Mouse (Mus musculus) left cerebral cortex, postnatal 36 days (tissue): ENCODE data around the gene Gtf2f1. TPM values are rescaled to one million over a fixed set of nuclear protein-coding genes. Genes with fewer than 3 reads are reported as not detected.
"Not testable (repeated sequence)": the region's sequence is repeated elsewhere in the genome, so short reads cannot be mapped to it uniquely, and the experiment has no call there.

Experiments used
- DNase-seq, 2 experiments: peaks; one replicate each; pipeline ENCODE4 v3.0.0; 2021 to 2022; ENCODE audit warnings: low spot score in 2 of 2, mixed read lengths in 1 of 2
- intact Hi-C: fragments of 180-260 bp; cut with DNase I; formaldehyde crosslinking; loops from one replicate; pipeline ENCODE4 v1.15.1; 2025
- total RNA-seq, 2 experiments: library from RNA; stranded (reverse); gene quantifications; 2 replicates each; pipeline ENCODE4 v1.2.3; 2021

Gtf2f1 gene
- total RNA-seq: 10 to 100 TPM; 63.4 to 65.3 TPM

- intact Hi-C loops: loop anchor here (1.0 kb wide), 1 partner anchor 21 kb away; the partner anchor contains the start of gene Clpp
- DNase-seq: peak; percentile 94 to 95
Observed at GRCm38 (mm10) chr17:57011236-57012141, at the start of gene Gtf2f1, which contains the start of gene Gm17949. TSS of gene Gtf2f1 (minus strand) at chr17:57011288. TSS of gene Gm17949 (plus strand) at chr17:57011469.

GRCm38 (mm10) chr17:57060231-57060801 lies 49.2 kb upstream of the Gtf2f1 start:
- peak; percentile 96 to 98 for DNase-seq
- intact Hi-C loops: no loop called here

- intact Hi-C loops: no loop called here
Observed at GRCm38 (mm10) chr17:57059486-57059977, 48.4 kb upstream of the Gtf2f1 start, which contains the start of gene Slc25a23. TSS of gene Slc25a23 (minus strand) at chr17:57059863.

GRCm38 (mm10) chr17:57058891-57059485 lies 47.9 kb upstream of the Gtf2f1 start, which contains the start of gene Crb3:
TSS of gene Crb3 (plus strand) at chr17:57059105.
- DNase-seq: peak in 1 of 2 experiments; percentile 29
- intact Hi-C loops: no loop called here

More at GRCm38 (mm10) chr17:57059486-57059977, 48.4 kb upstream of the Gtf2f1 start, which contains the start of gene Slc25a23:
- DNase-seq: peak; percentile 76

GRCm38 (mm10) chr17:57056246-57056645 lies 45.2 kb upstream of the Gtf2f1 start:
- intact Hi-C loops: no loop called here
- DNase-seq: no peak

- intact Hi-C loops, DNase-seq: not testable (repeated sequence)
Observed at GRCm38 (mm10) chr17:57051679-57052078, 40.6 kb upstream of the Gtf2f1 start.

- intact Hi-C loops: no loop called here
- DNase-seq: no peak
Observed at GRCm38 (mm10) chr17:57048816-57049215, 37.7 kb upstream of the Gtf2f1 start.

- intact Hi-C loops: no loop called here
- DNase-seq: no peak
Observed at GRCm38 (mm10) chr17:57047406-57047805, 36.3 kb upstream of the Gtf2f1 start.

- DNase-seq: no peak
- intact Hi-C loops: no loop called here
Observed at GRCm38 (mm10) chr17:57041554-57041953, 30.5 kb upstream of the Gtf2f1 start, which contains the start of gene Slc25a41. TSS of gene Slc25a41 (minus strand) at chr17:57041654.

GRCm38 (mm10) chr17:57038978-57039377 lies 27.9 kb upstream of the Gtf2f1 start:
- no peak for DNase-seq
- intact Hi-C loops: no loop called here

- no peak for DNase-seq
- intact Hi-C loops: no loop called here
Observed at GRCm38 (mm10) chr17:57032854-57033253, 21.8 kb upstream of the Gtf2f1 start.

- intact Hi-C loops: no loop called here
- peak; percentile 99 to 100 for DNase-seq
Observed at GRCm38 (mm10) chr17:57031661-57032420, 20.8 kb upstream of the Gtf2f1 start.

GRCm38 (mm10) chr17:57030931-57031660 lies 20.0 kb upstream of the Gtf2f1 start, which contains the start of gene Khsrp:
TSS of gene Khsrp (minus strand) at chr17:57031522.
- intact Hi-C loops: no loop called here
- peak in 1 of 2 experiments; percentile 43 for DNase-seq

GRCm38 (mm10) chr17:57029691-57030090 lies 18.6 kb upstream of the Gtf2f1 start:
- no peak for DNase-seq

GRCm38 (mm10) chr17:57027471-57027870 lies 16.4 kb upstream of the Gtf2f1 start:
- intact Hi-C loops: no loop called here
- DNase-seq: no peak

More at GRCm38 (mm10) chr17:57029691-57030090, 18.6 kb upstream of the Gtf2f1 start:
- intact Hi-C loops: no loop called here

- intact Hi-C loops: no loop called here
- no peak for DNase-seq
Observed at GRCm38 (mm10) chr17:57020960-57021359, 9.9 kb upstream of the Gtf2f1 start.

GRCm38 (mm10) chr17:57019693-57020092 lies 8.6 kb upstream of the Gtf2f1 start:
- no peak for DNase-seq
- intact Hi-C loops: no loop called here

- DNase-seq: no peak
- intact Hi-C loops: no loop called here
Observed at GRCm38 (mm10) chr17:57012245-57012795, 1.2 kb upstream of the Gtf2f1 start.
